Mouse (Mus musculus) liver, adult 2 months (tissue): ENCODE measurements at regions not wholly inside any gene's neighbourhood (a gene's known extent, or its start where the extent isn't known, plus 50 kb on each side); places are given as distances from the start of the nearest gene placed in this dataset.

Source experiments
- CTCF ChIP-seq: fragments of 200-500 bp; IDR thresholded peaks from 2 replicates; pipeline ENCODE4 v1.5.1; 2011; ENCODE audit warnings: low read depth, low read length, control low read depth
- POLR2A ChIP-seq: fragments of 200-500 bp; IDR thresholded peaks from 2 replicates; pipeline ENCODE4 v1.6.1; 2011; ENCODE audit warnings: low read length, control low read depth; ENCODE audit not compliant: insufficient read depth; ENCODE audit errors: extremely low read depth

DNA sequence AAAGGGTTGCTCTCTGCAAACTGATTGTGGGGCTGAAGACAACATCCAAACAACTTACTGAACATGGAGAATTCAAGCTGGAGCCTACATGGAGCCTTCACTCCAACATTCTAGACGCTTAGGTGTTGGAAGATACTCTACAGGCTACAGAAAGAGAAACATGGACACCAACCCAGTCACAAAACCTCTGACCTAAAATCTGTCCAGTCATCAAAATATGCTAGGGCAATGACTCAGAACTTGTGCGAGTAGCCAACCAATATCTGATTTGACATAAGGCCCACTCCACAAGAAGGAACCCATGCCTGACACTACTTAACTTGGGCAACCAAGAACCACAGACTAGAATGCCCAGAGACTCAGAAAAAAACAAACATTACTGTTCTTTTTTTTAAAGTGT lies 90.2 kb upstream of the Prep start:
- TF ChIP-seq CTCF (no peak), POLR2A (no peak)
